Mouse (Mus musculus): Measurements from ENCODE around the gene Rtp2.

Rtp2 gene

GRCm38 (mm10) chr16:23887910-23888579, 44.1 kb downstream of the Rtp2 start:
- no peak for DNase-seq

GRCm38 (mm10) chr16:23885098-23885497, 47.1 kb downstream of the Rtp2 start:
- no peak for DNase-seq

Data from layer of hippocampus, adult 9-11 months (tissue).